Mouse (Mus musculus): ENCODE results near the gene Stk19. TPM values are rescaled to one million over a fixed set of nuclear protein-coding genes. Genes with fewer than 3 reads are reported as not detected.
"Not testable (repeated sequence)": the region's sequence is repeated elsewhere in the genome, so short reads cannot be mapped to it uniquely, and the experiment has no call there.

Stk19 gene
- polyA plus RNA-seq, 1 experiment: 80.7 TPM

GRCm38 (mm10) chr17:34799531-34799925, 37.2 kb downstream of the Stk19 start:
- TF ChIP-seq CTCF (IDR thresholded peaks at IDR 0.05; ENCODE audit: extremely low read depth, insufficient read depth, low read length): no peak
- no peak for TF ChIP-seq POLR2A (IDR thresholded peaks at IDR 0.05; ENCODE audit: extremely low read depth, insufficient read depth, low read length)
- Histone ChIP-seq H3K27ac (ENCODE audit: insufficient read depth, low read length) (no peak overlapping the region), H3K4me3 (ENCODE audit: insufficient read depth, low read length) (no peak overlapping the region), H3K4me1 (ENCODE audit: control insufficient read depth, insufficient read depth, low read length) (no peaks in the 10 kb centered on the region)

DNA sequence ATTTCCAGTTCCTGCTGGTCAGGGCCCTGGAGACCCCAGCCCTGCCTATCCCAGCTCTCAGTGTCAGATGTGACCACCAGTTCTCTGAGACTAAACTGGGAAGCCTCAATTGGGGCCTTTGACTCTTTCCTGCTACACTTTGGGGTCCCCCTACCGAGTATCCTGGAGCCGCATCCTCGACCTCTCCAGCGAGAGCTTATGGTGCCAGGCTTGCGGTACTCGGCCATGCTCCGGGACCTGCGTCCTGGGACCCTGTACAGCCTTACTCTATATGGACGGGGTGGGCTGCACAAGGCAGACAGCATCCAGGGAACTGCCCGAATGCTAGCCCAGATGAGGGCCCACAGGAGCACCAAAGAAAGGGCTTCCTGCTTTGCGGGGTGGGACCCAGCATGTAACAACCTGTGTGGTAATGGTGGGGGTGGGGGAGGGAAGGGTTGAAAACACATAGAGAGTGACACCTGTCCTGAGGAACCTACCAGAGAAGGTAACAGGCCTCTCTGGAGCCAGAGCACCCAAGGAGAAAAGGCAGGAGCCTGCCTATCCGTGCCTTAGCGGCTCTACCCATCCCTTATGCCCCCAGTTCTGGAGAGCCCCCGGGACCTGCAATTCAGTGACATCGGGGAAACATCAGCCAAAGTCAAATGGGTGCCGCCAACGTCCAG, 37.7 kb downstream of the Stk19 start:
- Histone ChIP-seq H3K4me3 (ENCODE audit: insufficient read depth, low read length) (no peak overlapping the region), H3K4me1 (ENCODE audit: control insufficient read depth, insufficient read depth, low read length) (no peaks in the 10 kb centered on the region), H3K27ac (ENCODE audit: insufficient read depth, low read length) (no peak overlapping the region)
- TF ChIP-seq POLR2A (IDR thresholded peaks at IDR 0.05; ENCODE audit: extremely low read depth, insufficient read depth, low read length) (no peak), CTCF (IDR thresholded peaks at IDR 0.05; ENCODE audit: extremely low read depth, insufficient read depth, low read length) (no peak)

- H3K4me1 ChIP-seq (ENCODE audit: control insufficient read depth, insufficient read depth, low read length); H3K4me3 ChIP-seq (ENCODE audit: insufficient read depth, low read length); H3K27ac ChIP-seq (ENCODE audit: insufficient read depth, low read length): not testable (repeated sequence)
Observed at GRCm38 (mm10) chr17:34798071-34798470, 38.7 kb downstream of the Stk19 start.

- not testable (repeated sequence) for H3K27ac ChIP-seq (ENCODE audit: insufficient read depth, low read length); H3K4me1 ChIP-seq (ENCODE audit: control insufficient read depth, insufficient read depth, low read length); H3K4me3 ChIP-seq (ENCODE audit: insufficient read depth, low read length)
Observed at GRCm38 (mm10) chr17:34797211-34797995, 39.3 kb downstream of the Stk19 start.

DNA sequence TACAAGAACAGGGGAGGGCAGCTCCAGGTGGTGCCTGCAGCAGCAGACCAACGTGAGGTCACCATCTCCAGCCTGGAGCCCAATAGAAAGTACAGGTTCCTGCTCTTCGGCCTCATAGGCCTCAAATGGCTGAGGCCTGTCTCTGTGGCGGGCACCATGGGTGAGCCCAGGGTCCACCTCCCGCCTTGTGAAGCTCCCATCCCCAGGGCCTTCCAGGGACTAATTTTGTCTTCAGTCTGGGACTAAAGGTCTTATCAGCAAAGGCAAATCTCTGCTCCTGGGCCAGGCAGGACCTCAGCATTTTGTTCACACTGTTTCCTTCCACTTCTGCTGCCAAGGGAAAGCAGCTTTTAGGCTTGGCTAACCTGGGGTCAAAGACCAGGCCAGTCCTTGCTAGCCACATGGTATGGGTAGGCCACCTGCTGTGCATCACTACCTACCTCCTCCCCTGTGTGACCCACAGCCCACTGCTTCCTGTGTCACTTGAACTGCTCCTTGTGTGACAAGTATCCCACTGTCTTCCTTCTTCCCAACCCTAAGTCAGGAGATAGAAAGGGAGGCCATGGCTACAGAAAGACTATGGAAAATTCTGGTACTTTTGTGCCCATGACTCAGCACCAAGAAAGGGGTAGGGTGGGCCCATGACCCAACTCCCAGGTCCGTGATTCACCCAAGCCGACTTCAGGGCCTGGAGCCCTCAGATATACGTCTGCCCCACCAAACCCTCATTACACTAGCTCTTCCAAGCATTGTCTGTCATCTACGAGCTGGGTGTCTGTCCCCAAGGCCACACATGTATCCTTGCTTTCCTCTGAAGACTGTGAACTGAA, 40.2 kb downstream of the Stk19 start:
- TF ChIP-seq CTCF (IDR thresholded peaks at IDR 0.05; ENCODE audit: extremely low read depth, insufficient read depth, low read length) (no peak), POLR2A (IDR thresholded peaks at IDR 0.05; ENCODE audit: extremely low read depth, insufficient read depth, low read length) (no peak)
- no peak overlapping the region for H3K4me3 ChIP-seq (ENCODE audit: insufficient read depth, low read length)
- H3K27ac ChIP-seq (ENCODE audit: insufficient read depth, low read length): no peak overlapping the region
- H3K4me1 ChIP-seq (ENCODE audit: control insufficient read depth, insufficient read depth, low read length): no peaks in the 10 kb centered on the region

- TF ChIP-seq POLR2A (IDR thresholded peaks at IDR 0.05; ENCODE audit: extremely low read depth, insufficient read depth, low read length) (no peak), CTCF (IDR thresholded peaks at IDR 0.05; ENCODE audit: extremely low read depth, insufficient read depth, low read length) (peak; percentile 44)
Observed at GRCm38 (mm10) chr17:34795633-34796032, 41.1 kb downstream of the Stk19 start.

DNA sequence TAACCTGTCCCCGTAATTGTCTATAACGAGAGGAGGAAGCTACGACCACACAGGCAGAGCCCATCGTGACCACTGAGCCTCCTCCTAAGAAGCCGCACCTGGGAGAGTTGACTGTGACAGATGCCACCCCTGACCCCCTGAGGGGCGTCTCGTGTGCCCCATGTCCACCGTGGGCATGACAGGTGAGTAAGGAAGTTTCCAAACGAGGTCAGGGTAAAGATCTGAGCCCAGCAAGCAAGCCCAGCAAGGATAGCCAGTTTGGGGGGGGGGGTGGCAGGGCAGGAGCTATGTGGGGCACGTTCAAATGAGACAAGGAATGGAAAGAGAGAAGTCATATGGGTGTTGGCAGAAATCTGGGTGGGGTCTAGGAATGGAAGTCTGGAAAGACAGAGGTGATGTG, 41.7 kb downstream of the Stk19 start:
- H3K4me1 ChIP-seq (ENCODE audit: control insufficient read depth, insufficient read depth, low read length): no peaks in the 10 kb centered on the region
- TF ChIP-seq CTCF (IDR thresholded peaks at IDR 0.05; ENCODE audit: extremely low read depth, insufficient read depth, low read length) (no peak), POLR2A (IDR thresholded peaks at IDR 0.05; ENCODE audit: extremely low read depth, insufficient read depth, low read length) (no peak)
- no peak overlapping the region for H3K27ac ChIP-seq (ENCODE audit: insufficient read depth, low read length)
- H3K4me3 ChIP-seq (ENCODE audit: insufficient read depth, low read length): no peak overlapping the region

More at GRCm38 (mm10) chr17:34795633-34796032, 41.1 kb downstream of the Stk19 start:
- Histone ChIP-seq H3K4me3 (ENCODE audit: insufficient read depth, low read length) (no peak overlapping the region), H3K27ac (ENCODE audit: insufficient read depth, low read length) (no peak overlapping the region), H3K4me1 (ENCODE audit: control insufficient read depth, insufficient read depth, low read length) (no peaks in the 10 kb centered on the region)

DNA sequence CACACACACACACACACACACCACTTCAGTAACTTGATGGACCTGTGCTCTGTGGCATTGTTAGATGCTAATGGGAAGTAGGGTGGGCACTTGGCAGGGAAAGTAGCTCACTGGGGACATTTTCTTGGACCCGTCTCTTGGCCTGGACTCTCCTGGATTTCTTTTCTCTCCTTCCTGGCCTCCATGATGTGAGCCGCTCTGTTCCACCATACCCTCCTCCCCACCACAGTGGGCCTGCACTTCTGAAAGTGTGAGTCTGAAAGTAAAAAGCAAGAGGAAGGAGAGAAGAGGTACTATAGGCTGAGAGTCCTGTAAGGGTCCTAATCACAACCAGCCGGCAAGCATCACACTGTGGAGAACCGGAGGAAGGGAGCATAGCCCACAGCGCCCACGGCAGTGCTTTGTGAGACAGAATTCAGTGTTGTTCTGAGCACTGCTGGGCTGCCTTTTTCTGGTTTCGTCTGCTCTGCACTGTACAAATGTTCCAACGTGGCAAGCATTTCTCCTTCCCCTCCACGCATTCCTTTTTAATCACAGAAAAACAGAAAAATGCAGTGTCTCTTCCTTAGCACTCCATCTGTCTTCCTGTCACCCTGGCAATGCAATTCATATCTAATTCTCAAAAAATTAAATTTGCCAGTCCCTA, 58.9 kb downstream of the Stk19 start:
- no peak overlapping the region for H3K4me3 ChIP-seq (ENCODE audit: insufficient read depth, low read length)
- no peak for TF ChIP-seq CTCF (IDR thresholded peaks at IDR 0.05; ENCODE audit: extremely low read depth, insufficient read depth, low read length)
- TF ChIP-seq POLR2A (IDR thresholded peaks at IDR 0.05; ENCODE audit: extremely low read depth, insufficient read depth, low read length): no peak
- H3K27ac ChIP-seq (ENCODE audit: insufficient read depth, low read length): peak overlapping the region; percentile 49; the same call in 1 of the 2 replicates
- H3K4me1 ChIP-seq (ENCODE audit: control insufficient read depth, insufficient read depth, low read length): peaks cover 1% of the 10 kb centered on the region; the same call in 1 of the 2 replicates

Other genes starting within 250 kb of the Stk19 start
- 2.9 and 3.5 TPM in 2 replicates for gene Gpsm3, start 247.1 kb downstream of the Stk19 start, polyA plus RNA-seq (2012; rRNA removed)
- gene Pbx2, start 245.7 kb downstream of the Stk19 start, polyA plus RNA-seq (2012; rRNA removed): 66.2 and 72.6 TPM in 2 replicates
- 1.5 and 1.6 TPM in 2 replicates for gene Ager, start 239.1 kb downstream of the Stk19 start, polyA plus RNA-seq (2012; rRNA removed)
- 125 and 130 TPM in 2 replicates for gene Rnf5, start 233.3 kb downstream of the Stk19 start, polyA plus RNA-seq (2012; rRNA removed)
- gene Agpat1, start 232.7 kb downstream of the Stk19 start, polyA plus RNA-seq (2012; rRNA removed): 225 and 236 TPM in 2 replicates
- 5.3 and 6.1 TPM in 2 replicates for gene Egfl8, start 221.0 kb downstream of the Stk19 start, polyA plus RNA-seq (2012; rRNA removed)
- 31.1 and 32.7 TPM in 2 replicates for gene Ppt2, start 208.4 kb downstream of the Stk19 start, polyA plus RNA-seq (2012; rRNA removed)
- gene Prrt1, start 207.4 kb downstream of the Stk19 start, polyA plus RNA-seq (2012; rRNA removed): 160 and 165 TPM in 2 replicates
- 7.8 and 8.7 TPM in 2 replicates for gene Fkbpl, start 192.2 kb downstream of the Stk19 start, polyA plus RNA-seq (2012; rRNA removed)
- 59.6 and 64.1 TPM in 2 replicates for gene Atf6b, start 189.8 kb downstream of the Stk19 start, polyA plus RNA-seq (2012; rRNA removed)
- gene Tnxb, start 166.4 kb downstream of the Stk19 start, polyA plus RNA-seq (2012; rRNA removed): 2.2 and 2.6 TPM in 2 replicates
- gene C4b, start 93.1 kb downstream of the Stk19 start, polyA plus RNA-seq (2012; rRNA removed): 10.7 and 14.8 TPM in 2 replicates
- gene Cyp21a1, start 32.4 kb downstream of the Stk19 start, polyA plus RNA-seq (2012; rRNA removed): not detected in 2 replicates
- gene Dxo, start 74 bp upstream of the Stk19 start, polyA plus RNA-seq (2012; rRNA removed): 53.1 and 55.5 TPM in 2 replicates
- 74.0 and 81.2 TPM in 2 replicates for gene Skiv2l, start 13.3 kb upstream of the Stk19 start, polyA plus RNA-seq (2012; rRNA removed)
- gene Nelfe, start 13.4 kb upstream of the Stk19 start, polyA plus RNA-seq (2012; rRNA removed): 56.3 and 65.8 TPM in 2 replicates
- 0.08 and 0.32 TPM in 2 replicates for gene Cfb, start 25.6 kb upstream of the Stk19 start, polyA plus RNA-seq (2012; rRNA removed)
- gene Zbtb12, start 42.5 kb upstream of the Stk19 start, polyA plus RNA-seq (2012; rRNA removed): 4.8 and 4.9 TPM in 2 replicates
- 0.04 and 0.13 TPM in 2 replicates for gene Gm20547, start 45.1 kb upstream of the Stk19 start, polyA plus RNA-seq (2012; rRNA removed)
- gene C2, start 61.3 kb upstream of the Stk19 start, polyA plus RNA-seq (2012; rRNA removed): 3.2 and 3.4 TPM in 2 replicates
- 247 and 264 TPM in 2 replicates for gene Ehmt2, start 61.5 kb upstream of the Stk19 start, polyA plus RNA-seq (2012; rRNA removed)
- 0.46 and 0.49 TPM in 2 replicates for gene Slc44a4, start 77.5 kb upstream of the Stk19 start, polyA plus RNA-seq (2012; rRNA removed)
- 49.4 and 50.5 TPM in 2 replicates for gene Neu1, start 94.3 kb upstream of the Stk19 start, polyA plus RNA-seq (2012; rRNA removed)
- 8.4 and 11.6 TPM in 2 replicates for gene Hspa1b, start 122.3 kb upstream of the Stk19 start, polyA plus RNA-seq (2012; rRNA removed)
- gene Gm20481, start 133.0 kb upstream of the Stk19 start, polyA plus RNA-seq (2012; rRNA removed): not detected in 2 replicates
- gene Hspa1a, start 135.2 kb upstream of the Stk19 start, polyA plus RNA-seq (2012; rRNA removed): 12.0 and 14.0 TPM in 2 replicates
- 0.50 and 0.59 TPM in 2 replicates for gene Hspa1l, start 135.8 kb upstream of the Stk19 start, polyA plus RNA-seq (2012; rRNA removed)
- gene Lsm2, start 144.9 kb upstream of the Stk19 start, polyA plus RNA-seq (2012; rRNA removed): 36.9 and 37.2 TPM in 2 replicates
- gene Vars, start 164.0 kb upstream of the Stk19 start, polyA plus RNA-seq (2012; rRNA removed): 43.7 and 46.6 TPM in 2 replicates
- gene Vwa7, start 179.6 kb upstream of the Stk19 start, polyA plus RNA-seq (2012; rRNA removed): 0.29 and 0.36 TPM in 2 replicates
- 0.94 and 0.96 TPM in 2 replicates for gene Sapcd1, start 191.1 kb upstream of the Stk19 start, polyA plus RNA-seq (2012; rRNA removed)
- 0.58 and 0.72 TPM in 2 replicates for gene Msh5, start 209.8 kb upstream of the Stk19 start, polyA plus RNA-seq (2012; rRNA removed)
- gene Clic1, start 213.0 kb upstream of the Stk19 start, polyA plus RNA-seq (2012; rRNA removed): 18.4 and 18.7 TPM in 2 replicates
- 25.1 and 26.8 TPM in 2 replicates for gene Ddah2, start 222.1 kb upstream of the Stk19 start, polyA plus RNA-seq (2012; rRNA removed)
- not detected in 2 replicates for gene Ly6g6c, start 228.4 kb upstream of the Stk19 start, polyA plus RNA-seq (2012; rRNA removed)
- not detected in 2 replicates for gene Mpig6b, start 229.2 kb upstream of the Stk19 start, polyA plus RNA-seq (2012; rRNA removed)
- gene Ly6g6e, start 240.0 kb upstream of the Stk19 start, polyA plus RNA-seq (2012; rRNA removed): 4.8 and 5.5 TPM in 2 replicates
- 1.8 and 3.6 TPM in 2 replicates for gene Ly6g6d, start 241.1 kb upstream of the Stk19 start, polyA plus RNA-seq (2012; rRNA removed)
- gene Ly6g6f, start 248.7 kb upstream of the Stk19 start, polyA plus RNA-seq (2012; rRNA removed): 0.44 and 1.1 TPM in 2 replicates

Data from cortical plate, adult 2 months (tissue).